Mouse (Mus musculus) left cerebral cortex, adult 9 months (tissue): ENCODE results near the gene Pcsk6.
A peak's percentile ranks its signal among the peaks of the same experiment; 100 is the strongest.
"Not testable (repeated sequence)": the region's sequence is repeated elsewhere in the genome, so short reads cannot be mapped to it uniquely, and the experiment has no call there.

Experiments used
- DNase-seq, 2 experiments: peaks; one replicate each; pipeline ENCODE4 v3.0.0; 2022; ENCODE audit warnings: low spot score in 2 of 2

Gene Pcsk6

DNA sequence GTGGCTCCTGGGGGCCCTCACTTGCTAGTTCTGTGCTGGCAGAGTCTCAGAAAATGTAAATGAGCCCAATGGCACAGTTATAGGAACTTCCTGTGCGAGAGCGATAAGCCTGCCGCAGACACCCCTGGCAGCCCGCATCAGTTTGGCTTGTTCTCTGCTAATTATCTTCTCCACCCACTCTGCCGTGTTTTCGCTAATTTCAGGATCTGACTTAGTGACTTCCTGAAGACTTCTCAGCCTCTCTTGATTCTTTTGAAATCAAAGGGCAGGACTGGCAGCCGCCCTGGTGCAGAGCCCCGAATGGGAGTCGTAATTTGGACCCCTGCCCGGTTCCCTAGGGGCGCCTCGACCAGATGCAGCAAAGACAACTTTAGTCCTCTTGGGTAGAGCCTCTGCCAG is 19.8 kb downstream of the Pcsk6 start:
- DNase-seq, result no peak

DNA sequence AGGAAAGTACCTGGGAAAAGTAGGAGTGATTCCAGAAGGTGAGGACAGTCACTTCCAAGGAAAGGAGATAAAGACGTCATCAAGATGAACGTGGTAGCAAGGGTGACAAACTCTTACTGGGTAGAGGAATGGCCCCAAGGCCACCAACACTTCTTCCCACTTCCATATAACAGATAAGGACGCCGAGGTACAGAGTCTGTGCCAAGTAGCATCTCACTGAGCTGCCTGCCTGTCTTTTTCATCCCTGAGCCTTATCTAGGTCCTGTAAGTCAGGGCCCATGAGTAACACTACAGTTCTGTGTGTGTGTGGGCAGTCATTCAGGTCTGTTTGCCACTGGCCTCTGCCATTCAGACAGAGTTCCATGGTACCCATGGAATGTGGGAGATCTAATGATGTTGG is 23.4 kb downstream of the Pcsk6 start:
- no peak for DNase-seq

DNA sequence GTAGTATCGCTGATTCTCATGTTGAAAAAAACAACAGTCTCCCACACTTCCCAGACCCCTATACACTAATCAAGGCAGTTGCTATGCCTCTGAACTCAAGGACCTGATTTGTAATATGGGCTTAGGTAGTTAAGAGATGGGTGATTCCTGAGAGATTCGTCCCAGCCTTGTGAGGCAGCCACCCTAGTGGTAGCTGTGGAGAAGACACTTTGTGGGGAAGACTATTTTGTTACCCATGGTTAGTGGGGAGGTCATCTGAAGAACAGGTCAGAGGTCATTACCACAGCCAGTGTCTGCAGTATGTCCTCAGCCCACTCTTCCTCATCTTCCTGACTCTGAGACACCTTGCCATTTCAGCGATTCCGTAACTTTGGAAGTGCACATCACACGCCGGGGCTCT is 24.3 kb downstream of the Pcsk6 start:
- DNase-seq, result no peak

DNA sequence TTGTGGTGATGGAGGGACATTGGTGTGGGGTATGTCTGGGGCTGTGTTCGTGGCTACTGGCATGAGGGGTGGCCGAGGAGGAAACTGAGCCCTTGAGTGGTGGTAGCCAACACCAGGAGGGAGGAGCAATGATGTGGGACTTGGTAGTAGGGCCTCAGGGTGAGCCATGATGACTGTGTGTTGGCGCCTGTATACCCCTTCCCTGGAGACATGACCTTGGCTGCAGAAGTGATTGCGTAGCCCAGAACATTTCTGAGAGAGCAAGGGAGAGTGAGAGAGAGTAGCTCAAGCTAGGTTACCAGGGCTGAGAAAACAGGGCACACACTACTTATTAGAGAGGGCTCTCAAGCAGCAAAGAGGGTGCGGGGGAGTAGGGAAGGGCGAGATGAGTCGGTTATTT is 30.3 kb downstream of the Pcsk6 start:
- DNase-seq, result no peak

DNA sequence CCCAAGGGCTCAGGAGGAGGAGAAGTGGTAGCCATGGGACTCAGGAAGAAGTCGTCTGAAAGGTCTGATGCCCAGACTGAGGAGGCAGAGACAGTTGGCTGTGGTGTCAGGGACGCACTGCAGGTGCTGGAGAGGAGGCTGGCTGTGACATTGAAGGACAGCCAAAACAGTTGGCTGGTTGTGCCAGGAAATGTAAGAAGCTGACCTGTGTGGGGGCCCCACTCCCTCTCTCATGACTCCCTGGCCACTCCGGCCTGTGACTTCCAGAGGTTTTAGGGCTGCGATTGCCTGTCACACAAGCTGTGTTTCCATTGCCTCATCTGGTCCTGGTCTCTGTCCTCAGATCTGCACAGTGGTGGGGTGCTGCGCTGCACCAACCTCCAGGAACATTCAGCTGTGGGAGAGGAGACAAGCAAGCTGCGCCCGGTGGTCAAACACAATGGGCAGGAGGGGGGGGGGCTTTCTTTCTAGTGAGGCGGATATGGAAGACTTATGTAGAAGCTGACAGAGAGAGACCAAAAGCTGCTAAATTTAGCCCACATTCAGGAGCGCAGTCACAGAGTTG is 30.8 kb downstream of the Pcsk6 start:
- no peak for DNase-seq

DNA sequence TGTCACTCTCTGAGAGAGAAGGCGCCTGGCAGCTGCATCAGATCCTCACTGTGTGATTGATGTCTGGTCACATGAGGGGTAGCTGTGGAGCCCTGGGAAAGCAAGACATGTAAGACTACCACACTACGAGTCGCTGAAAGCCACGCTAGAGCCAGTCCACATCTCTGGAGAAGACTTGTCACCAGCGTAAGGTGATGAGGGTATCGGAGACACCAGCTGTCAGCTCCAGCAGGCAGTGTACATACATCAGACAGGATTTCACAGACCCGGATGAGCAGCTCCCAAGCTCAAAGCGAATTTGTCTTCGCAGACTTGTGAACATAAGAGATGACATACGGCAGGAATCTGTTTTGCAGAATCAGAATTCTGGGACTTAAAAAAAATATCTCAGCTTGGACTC is 32.0 kb downstream of the Pcsk6 start:
- no peak for DNase-seq

DNA sequence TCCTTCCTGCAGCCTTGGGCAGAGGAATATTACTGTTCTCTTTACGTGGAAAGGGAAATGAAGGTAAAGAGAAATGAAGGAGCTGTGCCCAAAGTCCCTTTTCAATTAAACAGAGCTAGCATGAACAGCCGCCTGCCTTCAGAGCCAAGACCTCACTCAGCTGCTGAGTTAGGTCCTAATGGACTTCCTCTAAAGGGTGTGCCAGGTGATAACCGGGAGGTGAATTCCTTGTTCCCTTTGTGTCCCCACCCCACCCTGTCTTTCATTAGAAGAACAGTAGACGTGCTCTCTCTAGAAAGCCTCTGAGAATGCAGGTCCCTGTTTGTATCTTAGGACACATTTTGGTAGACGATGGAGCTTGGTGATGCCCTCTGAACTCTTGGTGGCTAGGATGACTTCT is 33.7 kb downstream of the Pcsk6 start:
- no peak for DNase-seq

DNA sequence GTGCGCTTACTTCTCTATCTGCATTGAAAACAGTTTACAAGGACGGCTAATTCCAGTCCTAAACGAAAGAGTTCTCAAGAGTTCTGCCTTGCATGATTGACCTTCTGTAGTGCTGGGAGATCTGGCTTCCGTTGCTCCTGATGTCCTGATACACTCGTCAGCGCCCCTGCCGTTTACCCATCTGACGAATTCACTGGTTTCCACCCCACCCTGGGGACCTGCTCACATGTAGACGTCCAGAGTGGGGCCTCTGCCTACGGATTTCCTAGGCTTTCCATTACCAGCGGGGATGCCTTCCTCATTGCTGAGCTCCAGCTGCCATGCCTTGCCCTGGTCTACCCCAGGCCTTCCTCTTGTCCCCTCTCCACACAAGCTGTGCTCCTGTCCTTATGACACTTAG is 39.7 kb downstream of the Pcsk6 start:
- DNase-seq, result no peak

DNA sequence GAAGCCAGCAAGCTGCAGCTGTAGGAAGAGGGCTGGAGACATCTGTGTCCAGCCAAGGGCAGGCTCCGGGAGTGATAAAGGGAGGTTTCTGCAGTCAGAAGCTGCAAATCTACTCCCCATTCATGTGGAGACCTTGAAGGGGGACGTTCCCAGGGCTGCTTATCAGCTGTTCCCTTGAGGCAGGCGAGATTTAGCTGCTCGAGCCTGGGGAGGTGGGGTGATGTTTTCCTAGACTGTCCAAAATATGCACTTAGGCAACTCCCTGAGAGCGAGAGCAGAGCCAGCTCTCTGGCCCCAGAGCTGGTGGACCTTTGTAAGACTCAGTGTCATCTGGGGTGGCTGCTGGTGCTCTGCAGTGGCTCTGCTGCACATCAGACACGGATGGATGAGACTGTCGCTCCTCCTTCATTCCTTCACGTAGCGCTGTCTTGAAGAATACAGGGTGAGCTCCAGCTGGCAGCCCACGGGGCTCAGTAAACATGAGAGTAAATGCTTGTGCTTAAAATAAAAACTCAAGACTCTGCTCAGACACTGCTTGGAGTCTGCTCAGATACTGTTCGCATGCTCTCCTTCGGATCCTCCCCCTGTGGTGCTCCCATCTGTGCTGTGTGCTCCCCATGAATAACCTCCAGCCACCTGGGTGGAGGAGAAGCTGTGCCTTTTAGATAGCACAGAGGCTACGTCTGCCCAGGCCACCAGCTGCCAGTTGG is 41.1 kb downstream of the Pcsk6 start:
- DNase-seq, result peak in 1 of 2 experiments; percentile 45

DNA sequence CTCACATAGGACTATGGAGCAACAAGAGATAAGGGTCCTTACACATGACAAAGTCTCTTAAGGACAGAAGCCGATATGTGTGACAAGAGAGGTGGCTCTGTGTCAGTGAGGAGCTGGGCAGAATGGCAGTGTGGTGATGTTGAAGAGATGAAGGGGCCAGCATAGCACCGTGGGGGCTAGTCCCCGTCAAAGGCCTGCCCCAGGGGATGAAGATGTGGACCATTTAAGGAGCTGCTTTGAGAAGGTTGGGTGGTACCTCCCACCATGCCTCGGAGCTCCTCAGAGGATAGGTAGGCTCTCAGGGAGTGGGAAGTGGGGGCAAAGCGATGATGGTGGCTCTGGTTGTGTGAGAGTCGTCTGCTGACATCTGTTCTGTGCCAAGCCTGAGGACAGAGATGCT is 41.9 kb downstream of the Pcsk6 start:
- no peak for DNase-seq

DNA sequence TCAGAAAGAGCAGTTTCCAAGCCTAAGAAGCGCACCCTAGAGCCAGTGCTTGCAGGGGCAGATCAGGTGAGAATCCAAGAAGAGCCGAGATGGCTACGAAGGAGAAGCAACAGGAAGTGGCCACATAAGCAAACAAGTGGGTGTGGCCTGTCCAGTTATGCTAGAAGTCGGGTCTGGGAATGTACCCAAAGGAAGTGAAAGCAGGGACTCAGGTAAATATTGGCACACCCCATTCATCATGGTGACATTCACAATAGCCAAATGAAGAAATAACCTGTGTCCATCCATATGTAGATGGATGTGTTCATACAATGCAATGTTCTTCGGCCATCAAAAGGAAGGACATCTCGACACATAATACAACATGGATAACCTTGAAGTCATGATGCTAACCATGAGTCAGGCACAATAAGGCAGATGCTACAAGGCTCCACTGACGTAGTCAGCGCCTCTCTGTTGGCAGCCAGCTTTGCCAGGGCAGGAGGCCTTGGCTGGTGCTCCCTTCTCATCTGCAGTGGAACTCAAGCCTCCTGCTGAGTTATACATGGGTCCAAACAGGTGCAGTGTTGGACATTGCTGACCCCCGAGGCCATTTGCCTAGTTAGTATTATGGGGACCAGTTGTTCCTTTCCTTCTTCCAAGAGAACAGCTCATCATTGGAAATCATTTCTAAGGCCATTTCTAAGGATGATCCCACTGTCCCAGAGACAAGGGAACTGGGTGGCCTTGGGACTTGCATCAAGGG is 45.2 kb downstream of the Pcsk6 start:
- DNase-seq, result no peak

DNA sequence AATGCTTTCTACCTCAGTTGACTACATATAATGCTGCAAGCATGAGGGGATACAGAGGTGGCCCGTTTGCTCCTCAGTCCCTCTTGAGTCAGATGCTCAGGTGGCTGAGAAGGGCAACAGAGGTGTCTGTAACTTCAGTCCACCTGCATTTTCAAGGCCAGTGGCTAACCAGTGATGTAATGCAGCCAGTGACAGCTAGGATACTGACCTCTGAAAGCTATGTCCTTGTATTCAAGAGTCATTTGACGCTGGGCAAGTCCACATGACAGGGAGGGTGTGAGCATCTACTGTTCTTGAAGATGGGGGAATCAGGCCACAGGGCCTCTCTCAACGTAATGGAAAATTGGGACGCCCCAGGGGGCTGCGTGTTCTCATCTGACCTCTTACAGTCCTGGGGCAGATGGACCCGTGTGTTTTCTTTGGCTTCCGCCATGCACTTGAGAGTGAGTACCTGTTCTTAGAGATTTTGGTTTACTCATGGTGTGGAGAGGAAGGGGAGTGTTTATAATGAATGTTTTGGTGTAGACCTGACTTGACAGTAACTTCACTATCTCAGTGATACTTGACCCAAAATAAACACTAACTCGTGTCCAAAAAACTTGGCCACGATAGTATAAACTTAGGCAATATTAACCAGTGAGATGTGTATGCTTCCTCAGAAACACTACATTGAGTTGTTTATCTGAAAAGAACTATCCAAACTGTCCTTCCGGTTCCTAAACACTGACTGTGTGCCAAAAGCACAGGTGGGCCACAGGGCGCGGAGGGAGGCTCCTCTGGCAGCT is 48.0 kb downstream of the Pcsk6 start:
- no peak for DNase-seq

DNA sequence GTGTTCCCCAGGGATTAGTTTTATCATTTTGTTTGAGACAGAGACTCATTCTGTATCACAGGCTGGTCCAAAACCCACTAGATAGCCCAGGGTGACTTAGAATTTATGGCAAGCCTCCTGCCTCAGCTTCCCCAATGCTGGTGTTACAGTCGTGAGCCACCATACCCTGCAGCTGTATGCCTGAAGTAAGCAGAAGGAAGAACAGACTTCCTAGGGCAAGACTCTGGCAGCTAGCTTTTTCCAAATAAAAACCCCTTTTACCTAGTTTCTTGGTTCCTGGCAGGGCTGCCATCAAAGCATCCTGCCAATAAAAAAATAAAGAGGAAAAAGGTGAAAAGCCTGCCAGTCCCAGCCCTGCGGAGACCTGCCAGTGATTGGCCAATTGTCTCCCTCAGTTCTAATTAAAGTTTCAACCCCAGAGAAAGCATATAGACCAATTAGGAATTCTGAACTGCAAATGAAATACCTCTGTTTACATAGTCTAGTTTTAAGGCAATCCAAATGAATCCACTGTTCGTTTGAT is 51.6 kb downstream of the Pcsk6 start:
- DNase-seq, result no peak

DNA sequence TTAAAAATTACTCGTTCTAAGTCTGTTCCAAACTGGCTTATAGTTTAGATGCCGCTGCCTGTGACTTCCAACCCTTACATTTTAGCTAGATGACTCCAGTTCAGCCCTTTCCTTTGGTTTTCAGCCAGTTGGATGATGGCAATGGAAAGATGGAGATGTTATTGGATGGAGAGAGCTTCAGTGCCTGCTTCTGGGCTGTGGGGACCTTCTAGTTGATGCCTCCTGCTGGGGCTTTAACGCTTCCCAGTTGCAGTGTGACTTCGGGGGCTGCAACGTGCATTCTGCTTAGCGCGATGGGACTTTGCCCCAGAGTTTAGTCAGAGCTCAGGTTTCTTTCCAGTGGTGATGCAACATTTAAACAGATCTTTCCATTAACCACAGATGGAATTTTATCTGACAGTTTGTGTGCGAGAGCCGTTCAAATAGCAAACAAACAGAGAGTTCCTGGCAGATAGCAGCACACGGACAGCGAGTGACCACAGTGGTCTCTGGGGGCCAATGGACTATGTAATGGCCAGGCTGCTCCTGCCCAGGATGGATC is 53.3 kb downstream of the Pcsk6 start:
- DNase-seq, result no peak

DNA sequence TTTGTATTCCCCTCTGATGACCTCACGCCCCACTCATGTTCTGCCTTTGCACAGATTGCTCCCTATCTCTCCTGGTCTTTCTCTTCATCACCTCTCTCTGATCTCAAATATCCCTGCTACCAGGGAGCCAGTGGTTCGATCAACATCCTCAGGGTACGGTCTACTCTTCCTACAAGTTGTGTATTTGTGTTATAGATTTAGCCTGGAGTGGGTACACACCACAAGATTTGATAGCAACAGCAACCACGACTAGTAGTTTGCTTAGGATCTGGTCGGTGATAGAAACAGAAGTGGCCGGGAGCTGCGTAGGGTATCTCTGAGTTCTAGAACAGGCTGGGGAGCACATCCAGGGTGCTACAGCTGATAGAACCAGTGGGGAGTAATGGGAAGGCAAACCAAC is 54.3 kb downstream of the Pcsk6 start:
- no peak for DNase-seq

DNA sequence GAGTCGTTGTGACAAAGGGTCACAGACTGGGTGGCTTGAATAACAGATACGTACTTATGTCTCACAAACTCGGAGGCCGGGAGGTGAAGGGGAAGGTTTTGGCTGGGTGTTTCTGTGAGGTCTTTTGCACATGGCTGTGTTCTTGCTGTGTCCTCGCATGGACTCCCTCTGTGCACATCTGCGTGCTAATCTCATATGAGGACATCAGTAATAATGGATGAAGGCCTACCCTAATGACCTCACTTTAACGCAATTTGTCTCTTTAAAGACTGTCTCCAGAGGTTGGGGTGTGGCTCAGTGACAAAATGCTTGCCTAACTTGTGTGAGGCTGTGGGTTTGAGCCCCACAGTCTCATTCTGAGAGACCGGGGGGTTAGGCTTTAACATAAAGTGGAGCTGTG is 55.0 kb downstream of the Pcsk6 start:
- DNase-seq, result no peak

DNA sequence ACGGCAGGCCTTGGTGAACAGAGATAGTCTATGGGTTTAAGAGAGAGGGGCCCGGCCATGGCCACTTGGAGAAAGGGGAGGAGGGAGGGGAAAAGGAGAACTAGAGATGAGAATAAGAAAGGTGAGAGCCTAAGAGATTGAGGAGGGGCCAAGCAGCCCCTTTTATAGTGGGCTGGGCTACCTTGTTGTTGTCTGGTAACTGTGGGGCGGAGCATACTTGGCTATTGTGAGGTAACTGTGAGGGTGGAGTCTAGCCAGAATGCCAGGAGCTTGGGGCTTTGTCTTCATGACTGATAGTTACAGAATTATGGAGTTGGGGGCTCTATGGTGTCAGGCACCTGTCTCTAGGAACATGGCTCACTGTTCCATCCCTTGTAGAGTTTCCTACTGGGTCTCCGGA is 56.9 kb downstream of the Pcsk6 start:
- no peak for DNase-seq

DNA sequence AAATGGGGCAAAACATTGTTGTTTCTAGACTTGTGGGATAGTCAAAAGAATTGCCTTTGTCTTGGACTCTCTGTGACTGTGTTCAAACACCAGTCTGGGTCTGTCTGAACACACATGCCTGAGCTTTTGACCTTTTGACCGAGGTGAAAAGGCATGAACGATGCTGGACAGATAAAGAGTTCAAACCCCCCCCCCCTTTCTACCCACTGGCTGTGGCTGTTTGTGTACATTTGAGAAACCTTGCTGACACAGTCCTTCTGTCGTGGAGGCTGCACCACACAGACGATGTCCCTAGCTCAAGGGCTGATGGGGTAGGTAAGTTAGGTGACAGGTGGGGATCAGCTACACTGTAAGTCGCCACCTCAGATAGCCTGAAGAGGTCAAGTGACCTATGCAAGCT is 67.9 kb downstream of the Pcsk6 start:
- no peak for DNase-seq

DNA sequence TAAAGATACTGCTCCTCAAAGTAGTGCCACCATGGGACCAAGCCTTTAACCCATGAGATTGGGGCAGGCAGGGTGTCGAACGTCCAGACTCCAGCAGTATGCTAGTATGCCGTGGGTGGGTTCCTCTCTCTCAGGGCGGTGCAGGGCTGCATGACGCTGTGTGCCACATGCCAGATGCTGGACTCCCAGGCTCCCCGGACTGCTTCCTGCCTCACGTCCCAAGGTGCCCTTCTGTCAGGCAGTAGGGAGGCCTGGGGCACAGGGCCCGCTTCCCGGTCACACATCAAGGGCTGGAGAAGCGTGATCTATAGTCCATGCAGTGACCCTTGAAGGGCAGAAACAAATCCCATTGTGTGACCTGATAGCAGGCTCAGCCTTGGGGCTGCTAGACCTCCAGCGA is 68.9 kb downstream of the Pcsk6 start:
- DNase-seq, result no peak

DNA sequence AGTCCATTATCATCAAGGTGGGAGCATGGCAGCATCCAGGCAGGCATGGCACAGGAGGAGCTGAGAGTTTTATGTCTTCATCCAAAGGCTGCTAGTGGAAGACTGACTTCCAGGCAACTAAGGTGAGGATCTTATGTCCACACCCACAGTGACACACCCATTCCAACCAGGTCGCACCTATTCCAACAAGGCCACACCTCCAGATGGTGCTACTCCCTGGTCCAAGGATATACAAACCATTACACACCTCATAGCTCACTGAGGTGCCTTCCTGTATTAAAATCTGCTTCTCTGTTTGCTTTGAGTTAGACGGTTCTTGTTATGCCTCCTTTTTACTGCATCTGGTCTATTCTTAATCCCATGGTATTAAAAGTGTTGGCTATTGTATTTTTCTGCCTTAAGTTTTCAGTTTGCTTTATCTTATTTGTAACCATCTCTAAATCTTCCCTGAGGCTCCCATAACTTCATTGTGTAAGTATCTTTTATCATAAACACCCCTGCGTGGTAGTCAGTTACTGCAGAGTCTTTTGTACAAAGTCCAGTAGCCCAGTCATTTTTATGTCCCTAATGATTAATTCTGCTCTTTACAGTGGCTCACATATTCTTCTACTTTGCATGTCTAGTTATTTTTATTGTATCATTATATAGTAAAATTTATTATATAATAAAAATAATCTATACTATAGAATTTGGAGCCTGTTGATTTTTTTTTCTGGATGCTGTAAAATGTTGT is 72.9 kb downstream of the Pcsk6 start:
- DNase-seq, result not testable (repeated sequence)

DNA sequence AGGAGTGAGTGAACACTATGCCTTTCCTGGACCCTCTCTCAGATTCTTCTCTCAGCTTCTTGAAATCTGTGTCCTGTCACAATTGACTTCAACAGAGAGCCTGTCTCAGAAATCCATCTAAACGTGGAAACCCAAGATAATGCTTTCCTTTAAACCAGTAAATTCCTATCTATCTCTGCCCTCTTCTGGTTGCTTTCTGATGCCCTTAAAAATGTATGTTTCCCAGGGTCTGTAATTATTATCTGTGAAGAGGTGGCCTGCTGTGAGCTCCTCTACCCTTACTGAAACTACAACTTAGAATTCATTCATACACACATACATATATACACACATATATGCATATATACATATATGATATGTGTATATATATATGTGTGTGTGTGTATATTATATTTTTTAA is 73.7 kb downstream of the Pcsk6 start:
- no peak for DNase-seq
